Mouse (Mus musculus) Patski (cell line): ENCODE data around the gene Rala. TPM values are rescaled to one million over a fixed set of nuclear protein-coding genes. Genes with fewer than 3 reads are reported as not detected.

Experiments
- ATAC-seq: fragments of 100-300 bp; one replicate; pipeline ENCODE4 v1.8.0; 2021
- CTCF ChIA-PET: fragments of 350-600 bp; sonication (Branson Sonifier 250); formaldehyde crosslinking; loops from one replicate; lab custom pipeline; 2022; ENCODE audit warnings: inconsistent platforms; lab: Charles Lee
- POLR2A ChIA-PET: fragments of 350-600 bp; sonication (Branson Sonifier 250); formaldehyde crosslinking; loops from one replicate; lab custom pipeline; 2022; ENCODE audit warnings: antibody characterized with exemption, inconsistent platforms; lab: Charles Lee
- DNase-seq: peaks from one replicate; pipeline ENCODE4 v3.0.0-alpha.2; 2011; ENCODE audit warnings: low read depth, low spot score
- H3K27me3 ChIP-seq: fragments of 371-371 bp; one replicate; pipeline ENCODE4 v1.5.1; 2021
- CTCF ChIP-seq: fragments of 100-300 bp; IDR thresholded peaks from one replicate; pipeline ENCODE4 v1.5.1; 2021
- in situ Hi-C: fragments of 300-500 bp; cut with MboI; formaldehyde crosslinking; loops from 3 replicates; pipeline ENCODE4 v1.11.1; 2018; ENCODE audit warnings: low pct_unique_long_range_greater_than_20kb, mixed read lengths
- polyA plus RNA-seq: library from polyadenylated mRNA; unstranded; gene quantifications from one replicate; pipeline ENCODE4 v1.2.3, GENCODE M21; 2021

The Rala gene
- polyA plus RNA-seq, 1 experiment from 2014 or later: 74.0 TPM

DNA sequence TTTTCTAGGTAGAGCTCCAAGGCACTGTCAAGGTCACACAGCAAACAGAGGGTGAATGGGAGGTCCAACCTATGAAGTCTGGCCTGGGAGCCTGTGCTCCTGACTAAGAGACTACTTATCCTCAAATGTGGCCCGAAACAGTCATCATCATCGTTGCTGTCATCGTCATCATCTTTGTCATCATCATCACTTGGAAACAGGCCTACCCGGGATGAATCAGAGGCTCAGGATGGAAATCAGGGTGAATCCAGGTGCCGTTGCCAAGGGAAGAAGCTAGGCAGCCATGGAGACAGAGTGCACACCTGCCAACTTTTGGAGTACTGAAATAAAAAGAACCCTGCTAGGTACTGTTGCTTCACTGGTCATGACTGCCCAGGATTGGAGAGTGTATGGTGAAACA lies 104.9 kb downstream of the Rala start:
- ATAC-seq: no peak
- DNase-seq: no peak
- ChIA-PET CTCF (interaction anchor here (0.8 to 3.7 kb wide), 5 partner anchors 11 to 145 kb away, joined by 3 to 19 read pairs (median 5); no protein-coding TSS in a partner anchor), POLR2A (no interaction called here)
- H3K27me3 ChIP-seq: no peaks in the 10 kb centered on the region
- no peak for TF ChIP-seq CTCF
- in situ Hi-C loops: loop anchor here (5.0 to 25.0 kb wide), 2 partner anchors 143 to 323 kb away; no protein-coding TSS in a partner anchor

DNA sequence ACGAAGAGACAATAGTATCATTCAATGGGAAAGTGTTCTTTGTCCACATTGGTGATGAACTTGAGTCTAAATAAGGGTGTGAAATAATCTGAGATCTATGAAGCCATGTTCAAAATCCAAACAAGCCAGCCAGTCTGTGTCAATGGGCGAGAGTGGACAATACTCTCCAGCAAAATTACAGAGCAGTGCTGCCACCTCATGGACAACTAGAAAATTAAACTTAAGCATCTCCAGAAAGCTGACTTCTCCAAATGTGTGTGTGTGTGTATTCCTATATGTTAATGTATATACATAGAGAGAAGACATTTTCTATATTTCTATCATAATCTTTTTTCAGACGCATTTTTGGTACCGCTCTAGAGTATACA lies 105.6 kb downstream of the Rala start:
- ATAC-seq (no peak), DNase-seq (peak; percentile 24)
- peak; percentile 60 for TF ChIP-seq CTCF
- POLR2A ChIA-PET: no interaction called here
- in situ Hi-C loops: loop anchor here (5.0 to 25.0 kb wide), 2 partner anchors 144 to 324 kb away; no protein-coding TSS in a partner anchor
- H3K27me3 ChIP-seq: no peaks in the 10 kb centered on the region
- CTCF ChIA-PET: interaction anchor here (0.8 to 3.7 kb wide), 5 partner anchors 10 to 146 kb away, joined by 3 to 19 read pairs (median 5); no protein-coding TSS in a partner anchor

DNA sequence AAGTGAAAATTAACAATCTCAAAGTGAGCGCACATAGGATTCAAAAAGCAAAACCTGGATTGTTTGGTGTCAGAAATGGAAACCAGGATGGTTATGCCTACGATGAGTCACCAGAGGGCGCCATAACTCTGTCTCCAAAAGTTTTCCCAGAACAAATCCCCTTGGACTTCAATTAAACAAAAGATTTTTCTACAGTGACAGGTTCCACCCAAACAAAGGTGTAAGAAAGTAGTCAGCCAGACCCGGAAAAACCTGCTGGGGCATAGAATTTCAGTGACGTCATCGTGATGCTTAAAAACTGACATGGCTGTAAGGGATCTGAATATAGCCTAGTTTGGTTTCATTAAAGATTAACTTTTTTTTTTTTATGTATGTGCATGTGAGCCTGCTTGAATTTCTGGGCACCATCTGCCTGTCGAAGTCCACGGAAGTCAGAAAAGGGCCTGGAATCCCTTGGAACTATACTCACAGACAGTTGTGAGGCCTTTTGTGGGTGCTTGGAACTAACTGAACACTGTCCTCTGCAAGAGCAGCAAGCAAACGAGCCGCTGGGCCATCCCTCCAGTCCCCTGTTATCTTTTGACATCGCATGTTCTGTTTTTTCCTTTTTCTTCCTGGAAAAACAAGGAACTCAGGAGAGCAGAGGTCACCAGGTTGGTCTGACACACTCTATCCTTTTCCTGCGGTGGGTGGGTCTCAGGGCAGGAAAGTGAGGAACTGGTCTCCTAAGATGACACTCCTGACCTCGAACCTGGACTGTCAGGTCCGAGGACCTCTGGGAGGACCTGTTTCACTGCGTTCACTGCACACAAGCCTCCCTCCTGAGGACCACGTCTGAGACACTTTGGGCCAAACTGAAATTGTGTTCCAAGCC lies 106.2 kb downstream of the Rala start:
- ATAC-seq (peak; percentile 44), DNase-seq (peak; percentile 17)
- CTCF ChIA-PET: interaction anchor here (0.8 to 3.7 kb wide), 5 partner anchors 9 to 146 kb away, joined by 4 to 19 read pairs (median 11); no protein-coding TSS in a partner anchor
- POLR2A ChIA-PET: no interaction called here
- no peaks in the 10 kb centered on the region for H3K27me3 ChIP-seq
- in situ Hi-C loops: loop anchor here (5.0 to 25.0 kb wide), 2 partner anchors 144 to 324 kb away; no protein-coding TSS in a partner anchor
- peak; percentile 84 for TF ChIP-seq CTCF

- DNase-seq (no peak), ATAC-seq (no peak)
- ChIA-PET CTCF (interaction anchor here (1.2 kb wide), 2 partner anchors 10 to 147 kb away, joined by 8 to 11 read pairs; no protein-coding TSS in a partner anchor), POLR2A (no interaction called here)
- TF ChIP-seq CTCF: no peak
- no peaks in the 10 kb centered on the region for H3K27me3 ChIP-seq
- in situ Hi-C loops: loop anchor here (5.0 to 25.0 kb wide), 2 partner anchors 145 to 325 kb away; no protein-coding TSS in a partner anchor
These were observed 107.2 kb downstream of the Rala start for GRCm38 (mm10) chr13:17836808-17837207.

GRCm38 (mm10) chr13:17832940-17833339 lies 111.1 kb downstream of the Rala start:
- H3K27me3 ChIP-seq: no peaks in the 10 kb centered on the region
- in situ Hi-C loops: loop anchor here (25.0 kb wide), 1 partner anchor 329 kb away; no protein-coding TSS in a partner anchor
- no peak for TF ChIP-seq CTCF
- ATAC-seq (no peak), DNase-seq (no peak)
- ChIA-PET CTCF (no interaction called here), POLR2A (no interaction called here)

Other genes with a start within 250 kb of the Rala start
- gene Mplkip, start 249.0 kb downstream of the Rala start, polyA plus RNA-seq: 27.2 TPM
- 11.4 TPM for gene Sugct, start 248.7 kb downstream of the Rala start, polyA plus RNA-seq
- gene Cdk13, start 139.1 kb downstream of the Rala start, polyA plus RNA-seq: 35.0 TPM
- gene Yae1d1, start 49.1 kb upstream of the Rala start, polyA plus RNA-seq: 21.1 TPM